Mouse (Mus musculus): Measurements from ENCODE around the gene Slc9c1. TPM values are rescaled to one million over a fixed set of nuclear protein-coding genes. Genes with fewer than 3 reads are reported as not detected.

The Slc9c1 gene
- polyA plus RNA-seq, 1 experiment from 2014 or later, result not detected

DNA sequence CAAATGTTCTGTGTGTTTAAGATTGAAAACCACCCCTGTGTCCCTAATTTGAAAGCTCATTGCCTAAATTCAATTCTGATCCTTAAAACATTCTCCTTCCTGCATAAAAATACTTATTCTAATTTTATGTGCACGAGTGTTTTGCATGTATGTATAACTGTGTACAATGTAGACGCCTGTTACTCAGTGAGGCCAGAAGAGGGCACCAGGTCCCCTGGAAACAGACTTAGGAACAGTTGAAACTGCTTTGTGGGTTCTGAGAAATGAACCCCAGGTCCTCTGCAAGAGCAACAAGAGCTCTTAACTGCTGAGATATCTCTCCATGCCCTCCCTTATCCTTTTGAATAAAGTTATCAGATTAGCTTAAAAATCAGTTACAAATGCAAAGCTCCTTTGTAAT is 47.4 kb downstream of the Slc9c1 start:
- Histone ChIP-seq H3K27ac (no peak overlapping the region), H3K4me3 (replicated peaks) (no peak overlapping the region), H3K4me1 (no peaks in the 10 kb centered on the region), H3K4me2 (no peak overlapping the region), H3K36me3 (no peaks in the 10 kb centered on the region), H3K27me3 (no peaks in the 10 kb centered on the region), H3K9ac (no peak overlapping the region), H3K9me3 (replicated peaks) (no peaks in the 10 kb centered on the region)
- ATAC-seq (replicated peaks; ENCODE audit: low FRiP score), result no peak
- WGBS, result 33% methylated on average over 2 of the region's 2 CpGs

DNA sequence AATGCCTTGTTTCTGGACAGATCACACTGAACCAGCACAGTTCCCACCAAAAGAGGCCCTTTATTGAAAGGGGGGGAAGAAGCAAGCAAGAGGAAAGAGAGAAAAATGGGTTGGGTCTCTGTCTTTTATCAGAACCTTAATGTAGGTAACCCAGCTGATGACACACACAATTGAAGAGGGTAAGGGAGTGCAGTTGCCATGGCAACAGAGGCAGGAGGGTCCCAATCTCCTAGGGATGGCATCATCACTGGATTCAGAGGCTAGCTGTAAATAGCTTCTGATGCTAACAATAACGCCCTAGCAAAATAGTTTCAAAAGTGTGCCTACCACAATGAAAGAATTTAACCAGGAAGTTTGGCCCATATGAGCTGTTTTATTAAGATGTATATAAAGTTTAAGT is 58.5 kb downstream of the Slc9c1 start:
- WGBS, result 82% methylated on average over 1 of the region's 1 CpGs
- no peak for ATAC-seq (replicated peaks; ENCODE audit: low FRiP score)

DNA sequence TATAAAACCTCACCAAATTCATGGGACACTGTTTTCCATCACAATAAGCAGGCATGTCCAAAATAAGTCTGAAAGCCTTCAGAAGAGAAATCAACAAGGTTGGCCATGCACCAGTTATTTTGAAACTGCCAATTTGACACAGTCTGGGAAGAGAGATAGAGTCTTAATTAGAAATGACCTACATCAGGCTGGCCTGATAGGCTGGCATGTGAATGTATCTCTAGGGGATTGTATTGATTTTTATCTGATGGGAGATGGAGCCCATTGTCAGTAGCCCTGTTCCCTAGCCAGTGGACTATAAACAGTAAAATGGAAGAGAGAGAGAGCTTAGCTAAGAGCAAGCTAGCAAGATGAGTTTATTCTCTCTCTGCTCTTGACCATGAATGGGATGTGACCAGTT is 60.4 kb downstream of the Slc9c1 start:
- no peaks in the 10 kb centered on the region for H3K27me3 ChIP-seq
- H3K9ac ChIP-seq, result no peak overlapping the region
- no peak for ATAC-seq (replicated peaks; ENCODE audit: low FRiP score)
- no peaks in the 10 kb centered on the region for H3K4me1 ChIP-seq
- H3K4me2 ChIP-seq, result no peak overlapping the region
- H3K9me3 ChIP-seq (replicated peaks), result no peaks in the 10 kb centered on the region
- no peak overlapping the region for H3K4me3 ChIP-seq (replicated peaks)
- H3K36me3 ChIP-seq, result no peaks in the 10 kb centered on the region
- H3K27ac ChIP-seq, result no peak overlapping the region

More for the DNA sequence above, 58.5 kb downstream of the Slc9c1 start:
- Histone ChIP-seq H3K9ac (no peak overlapping the region), H3K27me3 (no peaks in the 10 kb centered on the region), H3K9me3 (replicated peaks) (no peaks in the 10 kb centered on the region), H3K4me3 (replicated peaks) (no peak overlapping the region), H3K27ac (no peak overlapping the region), H3K4me2 (no peak overlapping the region), H3K4me1 (no peaks in the 10 kb centered on the region), H3K36me3 (no peaks in the 10 kb centered on the region)

DNA sequence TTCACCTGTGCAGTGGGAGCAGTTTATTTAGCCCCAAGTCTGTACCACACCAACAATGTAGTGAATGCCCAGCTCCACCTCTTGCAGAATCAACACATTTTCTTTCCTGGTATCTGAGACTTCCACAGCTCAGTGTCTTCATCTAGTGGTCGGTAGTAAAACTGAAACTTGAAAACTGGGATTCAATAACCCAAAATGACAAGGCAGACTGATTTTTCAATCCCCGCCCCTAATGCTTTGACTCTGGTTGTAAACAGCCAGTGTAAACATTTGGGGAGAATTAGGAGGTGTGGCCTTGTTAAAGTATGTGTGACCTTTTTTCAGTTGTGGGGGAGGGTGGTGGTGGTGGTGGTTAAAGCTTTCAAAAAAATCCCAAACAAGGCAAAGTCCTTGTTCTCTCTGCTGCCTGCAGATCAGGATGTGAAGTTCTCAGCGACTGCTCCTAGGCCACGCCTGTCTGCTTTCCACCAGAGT is 73.4 kb downstream of the Slc9c1 start:
- Histone ChIP-seq H3K27me3 (no peaks in the 10 kb centered on the region), H3K9ac (no peak overlapping the region), H3K27ac (peak overlapping the region; percentile 1; the same call in 1 of the 2 replicates), H3K9me3 (replicated peaks) (no peaks in the 10 kb centered on the region), H3K4me3 (replicated peaks) (no peak overlapping the region), H3K36me3 (no peaks in the 10 kb centered on the region), H3K4me1 (peaks cover 4% of the 10 kb centered on the region; the same call in 1 of the 2 replicates), H3K4me2 (no peak overlapping the region)
- WGBS, result 25% methylated on average over 4 of the region's 4 CpGs
- peak; percentile 66 for ATAC-seq (replicated peaks; ENCODE audit: low FRiP score)

DNA sequence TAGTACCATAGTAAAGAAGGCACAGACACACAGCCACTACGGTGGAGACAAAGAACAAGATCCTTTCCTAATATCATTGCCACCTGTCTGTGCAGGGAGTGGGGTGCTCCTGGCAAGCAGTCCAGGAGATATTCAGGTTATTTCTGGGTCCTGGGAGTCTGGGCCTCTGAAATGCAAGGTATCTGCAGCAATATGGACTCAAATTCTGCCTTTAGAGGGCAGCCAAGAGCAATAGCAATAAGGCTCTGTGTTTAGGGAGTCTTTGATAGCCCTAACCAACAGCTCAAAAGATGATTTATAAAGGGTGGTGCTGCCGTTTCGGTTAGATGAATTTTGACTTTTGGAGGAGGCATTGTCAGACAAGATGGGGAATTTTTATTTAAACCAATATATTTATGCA is 74.2 kb downstream of the Slc9c1 start:
- no peak overlapping the region for H3K4me3 ChIP-seq (replicated peaks)
- no peak overlapping the region for H3K9ac ChIP-seq
- H3K27me3 ChIP-seq, result no peaks in the 10 kb centered on the region
- no peaks in the 10 kb centered on the region for H3K36me3 ChIP-seq
- no peaks in the 10 kb centered on the region for H3K9me3 ChIP-seq (replicated peaks)
- no peak overlapping the region for H3K4me2 ChIP-seq
- ATAC-seq (replicated peaks; ENCODE audit: low FRiP score), result peak; percentile 43; the same call in 1 of the 2 replicates
- 73% methylated on average over 3 of the region's 3 CpGs for WGBS
- H3K4me1 ChIP-seq, result peaks cover 4% of the 10 kb centered on the region; the same call in 1 of the 2 replicates
- no peak overlapping the region for H3K27ac ChIP-seq

DNA sequence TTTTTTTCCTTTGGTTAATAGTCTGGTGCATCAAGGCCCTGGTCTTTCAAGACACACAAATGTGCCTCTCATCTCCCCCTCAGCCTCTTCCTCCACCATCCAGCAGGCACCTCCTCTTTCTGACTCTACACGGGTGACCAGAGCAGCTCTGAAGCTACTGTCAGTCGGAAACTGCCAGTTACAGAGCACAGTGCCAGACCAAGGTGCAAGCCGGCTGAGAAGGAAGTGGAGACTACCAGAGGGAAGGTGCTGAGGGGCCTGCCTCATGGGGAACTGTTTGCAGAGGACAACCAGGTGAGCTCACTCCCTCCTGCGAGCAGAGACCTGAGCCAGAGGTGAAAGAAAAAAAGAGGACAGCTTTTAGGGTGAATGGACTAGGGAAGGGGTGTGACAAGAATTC is 75.2 kb downstream of the Slc9c1 start, which contains the start of gene Gcsam:
Gene Gcsam, plus strand, starts transcription at position 114 of the 400 bp plus-strand sequence.
- Histone ChIP-seq H3K4me2 (no peak within 1 kb of the TSS), H3K9me3 (replicated peaks) (no peaks in the 10 kb centered on the region), H3K27me3 (no peaks in the 10 kb centered on the region), H3K36me3 (no peaks in the 10 kb centered on the region), H3K4me1 (peaks cover 4% of the 10 kb centered on the region; the same call in 1 of the 2 replicates), H3K27ac (no peak within 1 kb of the TSS), H3K4me3 (replicated peaks) (no peak within 1 kb of the TSS), H3K9ac (no peak within 1 kb of the TSS)
- WGBS, result 76% methylated on average over 4 of the region's 4 CpGs
- no peak for ATAC-seq (replicated peaks; ENCODE audit: low FRiP score)

DNA sequence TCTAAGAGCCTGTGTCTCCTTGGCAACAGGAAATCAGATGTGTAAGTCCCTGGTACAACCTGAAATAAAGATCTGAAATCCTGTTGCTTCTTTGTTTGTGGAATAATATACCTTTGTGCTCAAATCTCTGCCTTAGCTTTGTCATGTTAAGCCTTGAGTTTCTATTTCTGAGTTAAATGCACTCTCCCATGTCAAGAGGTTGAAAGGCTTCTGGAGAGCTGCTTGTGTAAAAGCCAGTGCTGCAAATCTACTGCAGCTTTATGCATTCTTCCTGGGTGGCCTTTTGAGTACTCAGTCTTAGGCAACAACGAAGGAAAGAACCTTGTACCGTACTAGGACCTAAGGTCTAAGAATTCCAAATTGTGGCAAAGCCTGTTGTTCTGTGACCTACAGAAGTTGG is 78.1 kb downstream of the Slc9c1 start:
- Histone ChIP-seq H3K4me1 (peaks cover 4% of the 10 kb centered on the region; the same call in 1 of the 2 replicates), H3K27ac (no peak overlapping the region), H3K4me2 (no peak overlapping the region), H3K9me3 (replicated peaks) (no peaks in the 10 kb centered on the region), H3K4me3 (replicated peaks) (no peak overlapping the region), H3K9ac (no peak overlapping the region), H3K27me3 (no peaks in the 10 kb centered on the region), H3K36me3 (no peaks in the 10 kb centered on the region)
- WGBS, result 82% methylated on average over 2 of the region's 2 CpGs
- no peak for ATAC-seq (replicated peaks; ENCODE audit: low FRiP score)

DNA sequence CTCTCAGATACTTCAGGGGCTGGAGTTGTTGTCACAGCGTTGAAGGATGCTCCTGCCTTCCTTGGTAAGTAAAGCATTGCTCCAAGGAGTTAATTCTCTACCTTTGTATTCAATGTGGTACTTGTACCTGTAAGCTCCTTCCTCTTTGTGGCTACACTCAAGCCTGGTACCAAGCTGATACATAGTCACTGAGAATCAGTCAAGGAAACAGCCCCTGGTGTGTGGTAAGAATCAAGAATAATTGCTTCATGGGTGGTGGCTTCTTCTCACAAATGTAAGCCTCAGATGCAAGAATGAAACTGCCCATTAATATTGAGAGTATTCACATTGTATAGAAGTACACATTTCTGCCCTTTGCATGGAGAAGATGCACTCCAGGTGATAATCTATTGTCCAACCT is 80.8 kb downstream of the Slc9c1 start:
- Histone ChIP-seq H3K9ac (no peak overlapping the region), H3K4me1 (no peaks in the 10 kb centered on the region), H3K36me3 (no peaks in the 10 kb centered on the region), H3K27me3 (no peaks in the 10 kb centered on the region), H3K4me3 (replicated peaks) (no peak overlapping the region), H3K9me3 (replicated peaks) (no peaks in the 10 kb centered on the region), H3K4me2 (no peak overlapping the region), H3K27ac (no peak overlapping the region)
- WGBS, result 92% methylated on average over 1 of the region's 1 CpGs
- ATAC-seq (replicated peaks; ENCODE audit: low FRiP score), result no peak

DNA sequence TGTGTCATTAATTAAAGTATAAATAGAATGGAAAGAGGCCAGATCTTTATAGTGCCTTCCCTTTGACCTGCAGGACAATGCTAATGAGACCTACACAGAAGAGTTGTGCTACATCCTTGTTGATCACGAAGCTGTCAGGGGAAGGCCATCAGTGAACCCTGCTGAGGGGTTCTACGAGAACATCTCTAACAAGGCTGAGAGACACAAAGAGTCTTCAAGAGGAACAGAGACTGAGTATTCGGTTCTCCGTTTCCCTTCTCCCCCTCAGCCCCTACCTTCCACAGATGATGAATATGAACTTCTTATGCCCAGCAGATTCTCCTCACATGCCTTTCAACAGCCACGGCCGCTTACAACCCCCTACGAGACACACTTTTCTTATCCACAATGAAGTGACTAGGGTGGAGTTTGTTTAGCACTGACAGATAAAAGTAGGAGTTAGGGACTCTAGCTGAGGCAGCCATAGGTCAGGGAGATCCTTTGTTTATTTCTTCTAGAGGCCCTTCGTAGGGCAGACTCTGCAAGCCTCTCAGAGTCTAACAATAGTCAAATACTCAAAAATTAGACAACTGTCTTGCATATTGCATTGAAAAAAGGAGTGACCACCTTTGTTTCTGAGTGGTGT is 84.8 kb downstream of the Slc9c1 start:
- no peak overlapping the region for H3K27ac ChIP-seq
- no peaks in the 10 kb centered on the region for H3K4me1 ChIP-seq
- no peaks in the 10 kb centered on the region for H3K36me3 ChIP-seq
- no peaks in the 10 kb centered on the region for H3K9me3 ChIP-seq (replicated peaks)
- no peaks in the 10 kb centered on the region for H3K27me3 ChIP-seq
- H3K4me2 ChIP-seq, result no peak overlapping the region
- ATAC-seq (replicated peaks; ENCODE audit: low FRiP score), result no peak
- H3K9ac ChIP-seq, result no peak overlapping the region
- H3K4me3 ChIP-seq (replicated peaks), result no peak overlapping the region
- WGBS, result 81% methylated on average over 8 of the region's 8 CpGs

DNA sequence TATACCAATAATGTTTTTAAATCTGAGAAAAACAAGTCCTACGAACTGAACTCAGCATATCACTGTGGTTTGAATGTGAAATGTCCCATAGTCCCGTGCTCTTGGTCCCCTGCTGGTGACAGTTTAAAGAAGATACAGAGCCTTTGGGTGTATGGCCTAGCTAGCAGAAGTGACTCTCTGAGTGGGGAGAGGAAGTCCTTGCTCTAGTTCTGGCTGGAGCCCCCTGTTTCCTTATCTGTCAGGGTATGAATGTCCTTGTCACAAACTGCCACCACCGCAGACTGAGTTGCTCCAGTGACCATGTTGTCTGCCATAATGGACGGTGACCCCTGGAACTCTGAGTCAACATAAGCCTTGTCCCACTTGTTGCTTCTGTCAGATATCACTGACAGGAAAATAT is 88.1 kb downstream of the Slc9c1 start:
- no peak for ATAC-seq (replicated peaks; ENCODE audit: low FRiP score)
- no peak overlapping the region for H3K4me2 ChIP-seq
- WGBS, result 91% methylated on average over 4 of the region's 4 CpGs

DNA sequence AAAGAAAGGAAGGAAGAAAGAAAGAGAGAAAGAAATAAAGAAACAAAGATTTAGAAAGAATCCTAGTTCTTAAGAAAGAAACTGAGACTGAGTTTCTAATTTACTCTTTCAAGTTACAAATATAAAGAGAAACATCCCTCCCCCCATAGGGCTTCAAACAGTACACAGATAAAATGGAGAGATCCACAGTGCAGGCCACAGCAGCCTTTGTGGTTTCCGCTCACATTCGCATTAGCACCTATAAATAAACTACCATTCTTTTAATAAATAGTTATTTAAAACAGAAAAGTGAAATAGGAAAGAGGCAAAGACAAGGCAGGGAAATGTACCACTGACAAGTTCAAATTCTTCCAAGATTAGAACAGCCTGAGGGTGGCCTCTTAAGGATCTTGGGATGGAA is 89.7 kb downstream of the Slc9c1 start:
- H3K36me3 ChIP-seq, result no peaks in the 10 kb centered on the region
- H3K4me2 ChIP-seq, result no peak overlapping the region
- no peak for ATAC-seq (replicated peaks; ENCODE audit: low FRiP score)
- H3K4me3 ChIP-seq (replicated peaks), result no peak overlapping the region
- no peaks in the 10 kb centered on the region for H3K4me1 ChIP-seq
- no peak overlapping the region for H3K9ac ChIP-seq
- 75% methylated on average over 2 of the region's 2 CpGs for WGBS
- H3K9me3 ChIP-seq (replicated peaks), result no peaks in the 10 kb centered on the region
- no peak overlapping the region for H3K27ac ChIP-seq
- no peaks in the 10 kb centered on the region for H3K27me3 ChIP-seq

More for the DNA sequence above, 88.1 kb downstream of the Slc9c1 start:
- H3K27me3 ChIP-seq, result no peaks in the 10 kb centered on the region
- H3K27ac ChIP-seq, result no peak overlapping the region
- H3K4me3 ChIP-seq (replicated peaks), result no peak overlapping the region
- no peaks in the 10 kb centered on the region for H3K9me3 ChIP-seq (replicated peaks)
- H3K36me3 ChIP-seq, result no peaks in the 10 kb centered on the region
- H3K9ac ChIP-seq, result no peak overlapping the region
- no peaks in the 10 kb centered on the region for H3K4me1 ChIP-seq

DNA sequence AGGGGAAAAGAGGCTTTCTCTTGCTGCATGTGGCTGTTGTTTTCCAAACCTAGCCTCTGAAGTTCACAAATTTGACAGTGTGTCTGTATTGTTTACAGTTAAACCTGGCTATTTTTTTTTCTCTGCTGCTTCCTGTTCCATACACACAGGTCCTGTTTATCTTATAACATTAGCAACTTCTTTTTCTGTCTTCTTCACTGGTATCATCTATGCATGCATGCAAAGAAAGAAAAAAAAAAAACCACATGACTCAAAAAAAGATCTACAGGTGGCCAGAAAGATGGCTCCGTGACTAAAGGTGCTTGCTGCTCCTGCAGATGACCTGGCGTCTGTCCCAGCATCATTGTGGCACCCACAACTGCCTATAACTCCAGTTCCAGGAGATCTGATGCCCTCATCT is 90.2 kb downstream of the Slc9c1 start:
- ATAC-seq (replicated peaks; ENCODE audit: low FRiP score), result no peak
- 82% methylated on average over 2 of the region's 2 CpGs for WGBS

More for the DNA sequence above, 90.2 kb downstream of the Slc9c1 start:
- no peaks in the 10 kb centered on the region for H3K4me1 ChIP-seq
- H3K36me3 ChIP-seq, result no peaks in the 10 kb centered on the region
- no peaks in the 10 kb centered on the region for H3K27me3 ChIP-seq
- no peak overlapping the region for H3K9ac ChIP-seq
- H3K4me2 ChIP-seq, result no peak overlapping the region
- H3K4me3 ChIP-seq (replicated peaks), result no peak overlapping the region
- H3K27ac ChIP-seq, result no peak overlapping the region
- H3K9me3 ChIP-seq (replicated peaks), result no peaks in the 10 kb centered on the region

All from kidney, embryonic 15.5 days (tissue).